Mouse (Mus musculus) liver, adult 2 months (tissue): ENCODE data around the gene Ndnf.

ENCODE experiments used
- CTCF ChIP-seq: fragments of 200-500 bp; IDR thresholded peaks from 2 replicates; pipeline ENCODE4 v1.5.1; 2011; ENCODE audit warnings: low read depth, low read length, control low read depth
- POLR2A ChIP-seq: fragments of 200-500 bp; IDR thresholded peaks from 2 replicates; pipeline ENCODE4 v1.6.1; 2011; ENCODE audit warnings: low read length, control low read depth; ENCODE audit not compliant: insufficient read depth; ENCODE audit errors: extremely low read depth

GRCm38 (mm10) chr6:65666295-65666694, 5.1 kb upstream of the Ndnf start:
- TF ChIP-seq CTCF (no peak), POLR2A (no peak)
